Mouse (Mus musculus): ENCODE measurements around the gene Kcng4.

GRCm38 (mm10) chr8:119651324-119651723, 15.8 kb upstream of the Kcng4 start:
- TF ChIP-seq CTCF (IDR thresholded peaks at IDR 0.05) (no peak), POLR2A (IDR thresholded peaks at IDR 0.05; ENCODE audit: insufficient read depth, low read depth, low read length) (no peak), EP300 (IDR thresholded peaks at IDR 0.05; ENCODE audit: insufficient read depth, low read depth, low read length) (no peak)

All from heart, adult 2 months (tissue).